Mouse (Mus musculus): ENCODE results near the gene Pcsk6. TPM values are rescaled to one million over a fixed set of nuclear protein-coding genes. Genes with fewer than 3 reads are reported as not detected.

The Pcsk6 gene
- polyA plus RNA-seq, 1 experiment from 2014 or later, result 2.1 TPM

- no peak overlapping the region for H3K4me2 ChIP-seq (replicated peaks)
- ATAC-seq (ENCODE audit: insufficient number of reproducible peaks, insufficient read depth, low FRiP score, low TSS enrichment), result no peak
- no peak overlapping the region for H3K9ac ChIP-seq
- no peaks in the 10 kb centered on the region for H3K4me1 ChIP-seq
- WGBS, result 82% methylated on average over 5 of the region's 5 CpGs
- H3K27me3 ChIP-seq, result peaks cover 7% of the 10 kb centered on the region; the same call in 1 of the 2 replicates
- H3K27ac ChIP-seq, result no peak overlapping the region
- H3K36me3 ChIP-seq, result no peaks in the 10 kb centered on the region
- no peaks in the 10 kb centered on the region for H3K9me3 ChIP-seq
- no peak overlapping the region for H3K4me3 ChIP-seq
These were observed 8.3 kb downstream of the Pcsk6 start for GRCm38 (mm10) chr7:65869794-65870193.

DNA sequence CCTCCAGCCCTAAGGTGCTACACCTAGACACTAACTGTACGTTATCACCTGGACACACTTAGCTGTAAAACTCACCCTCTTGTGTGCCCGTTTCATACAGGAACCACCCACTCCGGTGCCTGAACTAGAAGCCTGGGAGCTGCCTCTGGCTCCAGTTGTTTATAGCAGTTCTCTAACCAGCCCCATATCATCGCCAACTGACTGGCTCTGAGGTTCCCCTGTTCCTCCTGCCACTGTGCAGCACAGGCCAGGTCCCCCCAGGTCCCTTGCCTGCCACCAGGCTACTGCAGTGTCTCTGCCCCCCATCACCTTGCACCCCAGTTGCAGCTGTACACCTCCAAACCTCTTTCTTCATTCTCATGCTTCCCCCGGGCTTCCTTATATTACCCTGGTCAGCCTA is 8.7 kb downstream of the Pcsk6 start:
- Histone ChIP-seq H3K4me2 (replicated peaks) (no peak overlapping the region), H3K36me3 (no peaks in the 10 kb centered on the region), H3K9me3 (no peaks in the 10 kb centered on the region), H3K27ac (no peak overlapping the region), H3K4me3 (no peak overlapping the region), H3K9ac (no peak overlapping the region), H3K4me1 (no peaks in the 10 kb centered on the region), H3K27me3 (peaks cover 3% of the 10 kb centered on the region; the same call in 1 of the 2 replicates)
- 76% methylated on average over 5 of the region's 5 CpGs for WGBS
- ATAC-seq (ENCODE audit: insufficient number of reproducible peaks, insufficient read depth, low FRiP score, low TSS enrichment), result no peak

- 28% methylated on average over 10 of the region's 10 CpGs for WGBS
- H3K27ac ChIP-seq, result no peak overlapping the region
- no peaks in the 10 kb centered on the region for H3K4me1 ChIP-seq
- no peak overlapping the region for H3K9ac ChIP-seq
- no peak for ATAC-seq (ENCODE audit: insufficient number of reproducible peaks, insufficient read depth, low FRiP score, low TSS enrichment)
- H3K36me3 ChIP-seq, result no peaks in the 10 kb centered on the region
- H3K9me3 ChIP-seq, result no peaks in the 10 kb centered on the region
- H3K27me3 ChIP-seq, result peaks cover 3% of the 10 kb centered on the region; the same call in 1 of the 2 replicates
- no peak overlapping the region for H3K4me2 ChIP-seq (replicated peaks)
- H3K4me3 ChIP-seq, result no peak overlapping the region
These were observed 9.5 kb downstream of the Pcsk6 start for GRCm38 (mm10) chr7:65870928-65871580.

- H3K27ac ChIP-seq, result no peak overlapping the region
- 90% methylated on average over 2 of the region's 2 CpGs for WGBS
- H3K4me3 ChIP-seq, result no peak overlapping the region
- H3K9me3 ChIP-seq, result no peaks in the 10 kb centered on the region
- peaks cover 3% of the 10 kb centered on the region; the same call in 1 of the 2 replicates for H3K27me3 ChIP-seq
- H3K36me3 ChIP-seq, result no peaks in the 10 kb centered on the region
- no peak overlapping the region for H3K4me2 ChIP-seq (replicated peaks)
- H3K9ac ChIP-seq, result no peak overlapping the region
- no peak for ATAC-seq (ENCODE audit: insufficient number of reproducible peaks, insufficient read depth, low FRiP score, low TSS enrichment)
- H3K4me1 ChIP-seq, result no peaks in the 10 kb centered on the region
These were observed 10.3 kb downstream of the Pcsk6 start for GRCm38 (mm10) chr7:65871851-65872250.

DNA sequence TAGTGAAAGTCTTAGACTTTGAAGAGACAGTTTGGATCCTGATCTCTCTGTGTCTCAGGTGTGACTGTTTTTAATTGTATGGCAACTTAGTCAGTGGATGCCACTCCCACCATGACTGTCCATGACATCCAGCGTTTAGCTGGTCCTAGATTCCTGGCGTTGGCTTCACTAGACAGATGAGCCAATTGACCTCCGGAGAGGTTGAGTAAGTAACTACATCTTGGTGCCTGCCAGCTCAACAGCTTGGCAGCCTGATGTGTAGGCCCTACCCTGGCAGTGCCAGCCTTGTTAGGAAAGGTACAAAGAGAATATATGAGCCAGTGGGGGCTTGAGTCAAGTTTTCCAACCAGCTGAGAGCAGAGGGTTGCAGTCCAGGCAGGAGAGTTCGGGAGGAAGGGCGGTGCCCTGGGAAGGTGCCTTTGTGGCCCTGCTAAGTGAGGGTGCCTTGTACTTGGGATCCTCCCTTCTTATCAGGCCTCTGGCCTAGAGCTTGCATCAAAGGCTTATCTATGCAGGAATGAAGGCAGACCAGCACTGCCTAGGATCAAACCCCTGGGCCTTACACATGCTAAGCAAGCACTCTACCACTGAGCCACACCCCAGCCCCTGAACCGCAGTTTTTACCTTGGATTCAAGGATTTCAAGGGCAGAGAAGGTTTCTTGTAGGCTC is 11.8 kb downstream of the Pcsk6 start:
- no peak overlapping the region for H3K9ac ChIP-seq
- ATAC-seq (ENCODE audit: insufficient number of reproducible peaks, insufficient read depth, low FRiP score, low TSS enrichment), result no peak

DNA sequence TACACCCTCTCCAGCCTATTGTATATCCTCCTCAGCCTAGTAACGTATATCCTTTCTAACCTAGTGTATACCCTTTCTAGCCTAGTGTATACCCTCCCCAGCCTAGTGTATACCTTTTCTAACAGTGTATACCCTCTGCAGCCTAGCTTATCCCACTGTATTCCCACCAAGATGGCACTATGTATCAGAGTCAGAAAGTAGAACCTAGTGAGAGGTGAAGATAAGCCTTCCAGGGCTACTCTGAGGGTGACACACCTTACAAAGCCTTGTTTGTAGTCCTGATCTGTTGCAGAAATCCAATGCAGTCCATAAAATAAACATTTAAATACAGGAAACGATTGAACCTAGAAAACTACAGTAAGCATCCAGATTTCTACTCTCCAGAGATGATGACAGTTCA is 12.4 kb downstream of the Pcsk6 start:
- Histone ChIP-seq H3K4me1 (no peaks in the 10 kb centered on the region), H3K4me2 (replicated peaks) (no peak overlapping the region), H3K27me3 (peaks cover 3% of the 10 kb centered on the region; the same call in 1 of the 2 replicates), H3K36me3 (no peaks in the 10 kb centered on the region), H3K27ac (no peak overlapping the region), H3K9ac (no peak overlapping the region), H3K4me3 (no peak overlapping the region), H3K9me3 (no peaks in the 10 kb centered on the region)
- no peak for ATAC-seq (ENCODE audit: insufficient number of reproducible peaks, insufficient read depth, low FRiP score, low TSS enrichment)
- 81% methylated on average over 2 of the region's 2 CpGs for WGBS

More for the DNA sequence above, 11.8 kb downstream of the Pcsk6 start:
- Histone ChIP-seq H3K27me3 (peaks cover 3% of the 10 kb centered on the region; the same call in 1 of the 2 replicates), H3K4me3 (no peak overlapping the region), H3K27ac (no peak overlapping the region), H3K36me3 (no peaks in the 10 kb centered on the region), H3K4me2 (replicated peaks) (no peak overlapping the region), H3K9me3 (no peaks in the 10 kb centered on the region), H3K4me1 (no peaks in the 10 kb centered on the region)
- 86% methylated on average over 6 of the region's 6 CpGs for WGBS

GRCm38 (mm10) chr7:65876596-65876995 is 15.1 kb downstream of the Pcsk6 start:
- H3K36me3 ChIP-seq, result no peaks in the 10 kb centered on the region
- no peak overlapping the region for H3K4me3 ChIP-seq
- H3K27ac ChIP-seq, result no peak overlapping the region
- H3K27me3 ChIP-seq, result 0 out of 2 replicates have a peak, but pooled peaks cover 3% of the 10 kb centered on the region
- no peaks in the 10 kb centered on the region for H3K9me3 ChIP-seq
- no peak overlapping the region for H3K4me2 ChIP-seq (replicated peaks)
- no peak overlapping the region for H3K9ac ChIP-seq
- 65% methylated on average over 3 of the region's 3 CpGs for WGBS
- H3K4me1 ChIP-seq, result 0 out of 2 replicates have a peak, but pooled peaks cover 6% of the 10 kb centered on the region
- no peak for ATAC-seq (ENCODE audit: insufficient number of reproducible peaks, insufficient read depth, low FRiP score, low TSS enrichment)

DNA sequence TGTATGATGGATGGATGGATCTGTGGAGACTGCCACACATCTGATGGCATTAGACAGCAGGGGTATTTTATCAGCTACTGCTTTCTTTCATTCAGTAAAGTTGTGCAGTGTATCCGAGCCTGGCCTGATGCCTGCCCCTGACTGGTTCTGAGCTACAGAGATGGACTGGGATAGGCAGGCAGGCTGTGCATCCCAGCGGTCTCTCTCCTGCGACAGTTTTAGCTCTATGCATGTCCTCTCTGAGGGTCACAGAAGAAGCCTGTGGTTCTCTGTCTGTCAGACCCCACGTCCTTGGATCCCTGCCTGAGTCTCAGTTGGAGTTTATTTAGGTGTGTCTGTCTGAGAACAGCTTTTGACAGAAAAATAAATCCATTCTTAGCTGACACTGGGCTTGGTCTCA is 16.7 kb downstream of the Pcsk6 start:
- Histone ChIP-seq H3K9me3 (no peaks in the 10 kb centered on the region), H3K9ac (no peak overlapping the region), H3K4me1 (0 out of 2 replicates have a peak, but pooled peaks cover 7% of the 10 kb centered on the region), H3K27ac (no peak overlapping the region), H3K27me3 (no peaks in the 10 kb centered on the region), H3K4me3 (no peak overlapping the region), H3K4me2 (replicated peaks) (no peak overlapping the region), H3K36me3 (no peaks in the 10 kb centered on the region)
- WGBS, result 69% methylated on average over 4 of the region's 4 CpGs
- ATAC-seq (ENCODE audit: insufficient number of reproducible peaks, insufficient read depth, low FRiP score, low TSS enrichment), result no peak

GRCm38 (mm10) chr7:65879330-65879729 is 17.8 kb downstream of the Pcsk6 start:
- H3K36me3 ChIP-seq, result no peaks in the 10 kb centered on the region
- H3K27ac ChIP-seq, result no peak overlapping the region
- H3K9ac ChIP-seq, result no peak overlapping the region
- no peaks in the 10 kb centered on the region for H3K9me3 ChIP-seq
- whole genome bisulfite sequencing, result 66% methylated on average over 9 of the region's 9 CpGs
- H3K4me1 ChIP-seq, result 0 out of 2 replicates have a peak, but pooled peaks cover 7% of the 10 kb centered on the region
- ATAC-seq (ENCODE audit: insufficient number of reproducible peaks, insufficient read depth, low FRiP score, low TSS enrichment), result no peak
- H3K4me2 ChIP-seq (replicated peaks), result no peak overlapping the region
- H3K27me3 ChIP-seq, result no peaks in the 10 kb centered on the region
- no peak overlapping the region for H3K4me3 ChIP-seq

DNA sequence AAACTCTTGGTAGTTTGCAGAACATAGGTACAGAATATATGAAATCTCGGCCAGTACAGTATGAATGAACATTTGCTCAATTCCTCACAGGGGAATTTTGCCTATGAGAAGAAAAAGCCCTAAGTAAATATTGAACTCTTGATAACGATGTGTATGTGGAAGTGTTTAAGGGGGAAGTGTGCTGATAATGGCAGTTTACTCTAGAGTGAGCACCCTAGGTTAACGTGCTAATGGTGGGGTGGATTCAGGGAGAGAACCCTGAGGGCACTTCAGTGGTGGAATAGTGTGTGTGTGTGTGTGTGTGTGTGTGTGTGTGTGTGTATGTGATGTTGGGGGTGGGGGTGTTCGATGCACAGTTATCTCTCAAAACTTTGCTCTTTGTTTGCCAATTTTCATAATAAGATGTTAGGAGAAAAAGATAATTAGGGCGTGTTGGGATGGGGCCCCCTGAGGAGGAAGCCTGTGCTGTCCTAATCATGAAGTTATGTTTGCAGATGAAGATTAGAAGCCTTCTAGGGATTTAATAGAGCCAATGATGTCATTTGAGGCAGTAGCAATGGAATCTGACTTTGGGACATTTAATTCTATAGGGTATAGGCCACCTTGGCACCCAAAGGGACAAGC is 19.2 kb downstream of the Pcsk6 start:
- Histone ChIP-seq H3K36me3 (no peaks in the 10 kb centered on the region), H3K27me3 (no peaks in the 10 kb centered on the region), H3K9me3 (no peaks in the 10 kb centered on the region), H3K9ac (no peak overlapping the region), H3K4me2 (replicated peaks) (peak overlapping the region; percentile 38; the same call in 1 of the 2 replicates), H3K27ac (no peak overlapping the region), H3K4me1 (0 out of 2 replicates have a peak, but pooled peaks cover 7% of the 10 kb centered on the region), H3K4me3 (no peak overlapping the region)
- ATAC-seq (ENCODE audit: insufficient number of reproducible peaks, insufficient read depth, low FRiP score, low TSS enrichment), result no peak
- 61% methylated on average over 5 of the region's 5 CpGs for WGBS

GRCm38 (mm10) chr7:65881290-65881688 is 19.8 kb downstream of the Pcsk6 start:
- 0 out of 2 replicates have a peak, but pooled peaks cover 7% of the 10 kb centered on the region for H3K4me1 ChIP-seq
- H3K27me3 ChIP-seq, result no peaks in the 10 kb centered on the region
- 21% methylated on average over 12 of the region's 12 CpGs for WGBS
- no peak overlapping the region for H3K9ac ChIP-seq
- H3K9me3 ChIP-seq, result no peaks in the 10 kb centered on the region
- ATAC-seq (ENCODE audit: insufficient number of reproducible peaks, insufficient read depth, low FRiP score, low TSS enrichment), result no peak
- peak overlapping the region; percentile 38 for H3K4me2 ChIP-seq (replicated peaks)
- no peak overlapping the region for H3K27ac ChIP-seq
- no peak overlapping the region for H3K4me3 ChIP-seq
- H3K36me3 ChIP-seq, result no peaks in the 10 kb centered on the region

GRCm38 (mm10) chr7:65884928-65885327 is 23.4 kb downstream of the Pcsk6 start:
- no peak for ATAC-seq (ENCODE audit: insufficient number of reproducible peaks, insufficient read depth, low FRiP score, low TSS enrichment)
- no peak overlapping the region for H3K4me3 ChIP-seq
- no peaks in the 10 kb centered on the region for H3K27me3 ChIP-seq
- H3K9ac ChIP-seq, result no peak overlapping the region
- 92% methylated on average over 4 of the region's 4 CpGs for WGBS
- H3K9me3 ChIP-seq, result no peaks in the 10 kb centered on the region
- 0 out of 2 replicates have a peak, but pooled peaks cover 7% of the 10 kb centered on the region for H3K4me1 ChIP-seq
- H3K4me2 ChIP-seq (replicated peaks), result no peak overlapping the region
- H3K36me3 ChIP-seq, result no peaks in the 10 kb centered on the region
- H3K27ac ChIP-seq, result no peak overlapping the region
